Mouse (Mus musculus) thymus, postnatal 4 days (tissue): ENCODE results near the gene Il22.
"Not testable (repeated sequence)": the region's sequence is repeated elsewhere in the genome, so short reads cannot be mapped to it uniquely, and the experiment has no call there.

Source experiments
- DNase-seq: peaks from one replicate; pipeline ENCODE4 v3.0.0; 2021

Il22 gene

DNA sequence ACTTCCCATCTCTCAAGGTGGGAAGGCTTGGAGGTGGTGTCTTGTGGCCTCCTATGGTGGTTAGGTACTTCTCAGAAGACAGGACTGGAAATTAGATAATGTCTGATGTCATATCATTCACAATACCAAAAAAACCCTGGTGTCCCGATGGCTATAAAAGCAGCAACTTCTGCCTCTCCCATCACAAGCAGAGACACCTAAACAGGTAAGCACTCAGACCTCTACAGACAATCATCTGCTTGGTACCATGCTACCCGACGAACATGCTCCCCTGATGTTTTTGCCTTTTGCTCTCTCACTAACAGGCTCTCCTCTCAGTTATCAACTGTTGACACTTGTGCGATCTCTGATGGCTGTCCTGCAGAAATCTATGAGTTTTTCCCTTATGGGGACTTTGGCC is at the start of gene Il22:
Gene Il22 (plus strand): TSS at position 301 of the 400 bp plus-strand sequence.
- DNase-seq = no peak

DNA sequence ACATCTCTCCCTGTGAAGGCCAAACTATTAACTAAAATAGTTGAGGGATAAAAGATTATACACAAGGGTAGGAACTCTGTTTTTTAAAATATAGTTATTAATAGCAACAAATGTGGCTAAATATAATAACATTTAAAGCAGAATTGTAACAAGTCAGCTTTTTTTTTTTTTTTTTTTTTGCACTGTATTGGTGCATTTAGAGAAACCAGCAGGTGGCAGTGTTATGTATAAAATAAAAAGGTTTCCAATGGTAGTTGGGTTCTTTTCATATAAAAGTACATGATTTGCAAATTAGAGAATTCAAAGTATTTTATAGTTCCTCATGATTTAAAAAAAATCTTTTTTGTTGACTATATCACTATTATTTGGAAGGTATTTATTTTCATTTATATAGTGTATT is 48.8 kb upstream of the Il22 start:
- no peak for DNase-seq

DNA sequence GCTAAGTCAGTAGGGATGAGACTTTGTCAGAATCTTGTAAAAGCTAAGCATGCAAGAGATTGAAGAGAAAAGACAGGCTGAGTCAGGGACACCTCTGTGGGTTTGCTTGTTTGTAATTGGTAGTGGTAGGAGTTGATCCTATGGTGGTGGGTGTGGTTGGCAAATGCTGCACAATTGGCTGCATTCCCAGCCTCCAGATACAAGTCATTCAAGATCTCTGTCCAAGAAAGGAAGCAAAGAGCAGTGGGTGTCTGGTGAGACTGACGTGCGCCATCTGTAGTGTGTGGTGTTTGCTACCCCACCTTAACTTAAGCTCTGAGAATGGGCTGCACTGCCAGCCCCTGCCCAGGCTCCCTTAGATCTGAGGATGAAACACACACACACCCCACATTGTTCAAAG is 43.6 kb upstream of the Il22 start:
- no peak for DNase-seq

DNA sequence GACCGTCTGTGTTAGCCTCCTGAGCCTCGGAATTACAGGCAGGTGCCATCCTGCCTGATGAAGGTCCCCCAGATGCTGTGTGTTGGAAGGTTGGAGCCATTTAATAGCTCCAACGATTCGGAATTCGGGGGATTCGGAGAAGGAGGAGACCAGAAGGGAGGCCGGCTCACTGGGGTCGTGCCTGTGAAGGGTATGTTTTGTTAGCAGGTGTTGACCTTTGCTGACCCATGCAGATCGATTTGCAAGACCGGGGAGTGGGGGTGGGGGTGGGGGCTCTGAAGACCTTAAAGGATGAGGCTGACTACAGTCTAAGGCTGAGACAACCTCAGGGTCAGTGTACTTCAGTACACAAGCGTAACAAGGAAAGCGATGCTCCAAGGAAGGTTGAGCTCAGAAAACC is 35.5 kb upstream of the Il22 start:
- no peak for DNase-seq

DNA sequence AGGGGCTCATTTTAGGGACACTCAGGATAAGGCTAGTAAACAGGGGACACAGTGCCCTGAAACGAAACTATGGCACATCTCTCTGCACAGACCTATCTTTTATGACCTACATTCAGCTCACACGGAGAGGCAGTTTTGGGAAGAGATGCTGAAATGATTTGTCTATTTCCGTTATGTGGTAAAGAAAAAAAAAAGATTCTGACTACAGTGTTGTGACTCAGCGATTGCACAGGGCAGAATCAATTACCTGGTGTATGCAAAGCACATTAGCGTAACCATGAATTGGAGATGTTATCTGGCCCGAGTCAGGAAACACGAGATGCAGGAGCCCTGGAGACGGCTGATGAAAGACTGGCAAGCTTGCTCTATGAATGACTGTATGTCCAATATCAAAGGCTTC is 32.3 kb upstream of the Il22 start:
- no peak for DNase-seq

DNA sequence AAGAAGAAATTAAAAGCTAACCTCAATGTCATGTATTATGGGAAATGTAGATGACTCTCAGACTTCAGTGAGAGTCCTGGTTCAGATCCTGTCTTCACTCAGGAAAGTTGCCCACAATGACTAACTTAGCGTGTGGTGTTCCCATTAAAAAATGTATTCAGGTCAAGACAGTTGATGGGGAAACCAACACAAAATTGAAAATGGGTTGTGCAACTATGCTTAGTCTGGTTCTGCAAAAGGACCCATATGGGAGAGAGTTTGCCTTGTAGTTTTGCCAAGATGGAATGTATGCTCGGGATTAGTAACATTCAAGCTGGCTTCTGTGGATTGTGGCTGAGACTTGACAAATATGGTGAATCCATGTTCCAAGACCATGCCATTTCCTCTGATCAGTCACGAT is 31.9 kb upstream of the Il22 start:
- no peak for DNase-seq

DNA sequence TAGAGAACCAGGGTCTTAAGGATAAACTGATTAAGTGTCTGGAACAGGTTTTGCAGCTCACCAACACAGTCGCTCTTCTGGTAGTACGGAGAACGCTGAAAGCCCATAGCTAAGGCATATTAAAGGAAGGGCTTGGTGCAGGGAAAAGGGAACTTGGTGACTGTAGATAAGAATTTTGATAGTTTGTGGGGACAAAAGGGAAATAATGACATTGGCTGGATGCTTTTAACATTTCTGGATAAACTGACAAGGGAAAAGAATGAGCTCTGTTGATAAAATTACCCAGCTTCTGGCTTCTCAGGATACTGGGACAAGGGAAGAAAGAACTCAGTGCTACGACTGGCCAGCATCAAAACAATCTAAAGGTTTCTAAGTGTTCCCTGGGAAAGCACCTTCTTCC is 29.2 kb upstream of the Il22 start:
- not testable (repeated sequence) for DNase-seq

DNA sequence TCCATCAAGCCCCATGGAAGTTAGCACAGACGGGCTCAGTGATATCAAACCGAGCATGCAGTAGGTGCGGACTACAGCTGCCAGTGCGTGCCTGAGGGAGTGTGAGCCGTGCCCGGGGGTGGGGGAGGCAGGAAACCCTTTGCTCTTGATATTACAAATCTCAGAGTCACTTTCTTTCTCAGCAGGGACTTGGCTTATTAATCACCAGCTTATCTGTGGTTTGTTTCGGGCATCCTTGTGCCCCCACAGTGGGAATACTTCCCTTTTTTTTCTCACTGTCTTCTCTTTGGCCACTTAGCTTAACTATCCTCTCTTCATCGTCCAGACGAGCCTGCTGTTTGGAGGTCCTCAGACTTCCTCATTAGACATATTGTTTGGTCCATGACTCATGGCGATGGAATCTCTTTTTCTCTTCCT is 26.0 kb upstream of the Il22 start:
- no peak for DNase-seq

DNA sequence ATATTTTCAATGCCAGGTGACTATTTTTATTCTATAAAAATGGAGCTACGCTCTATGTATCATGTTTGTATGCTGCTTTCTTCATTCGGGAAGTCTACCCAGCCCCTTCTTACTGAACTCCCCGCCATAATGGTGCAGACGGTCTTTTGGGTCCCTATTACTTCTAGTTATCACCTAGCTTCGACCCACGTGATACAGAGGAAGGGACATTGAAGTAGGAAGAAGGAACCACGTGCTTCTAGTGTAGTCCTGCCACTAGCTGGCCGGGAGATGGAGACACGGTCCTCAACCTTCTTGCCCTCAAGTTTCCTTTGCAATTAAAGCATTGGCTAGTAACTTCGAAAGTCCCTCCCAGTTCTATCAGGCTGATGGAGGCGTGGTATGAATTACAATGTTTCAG is 25.5 kb upstream of the Il22 start:
- DNase-seq = no peak

DNA sequence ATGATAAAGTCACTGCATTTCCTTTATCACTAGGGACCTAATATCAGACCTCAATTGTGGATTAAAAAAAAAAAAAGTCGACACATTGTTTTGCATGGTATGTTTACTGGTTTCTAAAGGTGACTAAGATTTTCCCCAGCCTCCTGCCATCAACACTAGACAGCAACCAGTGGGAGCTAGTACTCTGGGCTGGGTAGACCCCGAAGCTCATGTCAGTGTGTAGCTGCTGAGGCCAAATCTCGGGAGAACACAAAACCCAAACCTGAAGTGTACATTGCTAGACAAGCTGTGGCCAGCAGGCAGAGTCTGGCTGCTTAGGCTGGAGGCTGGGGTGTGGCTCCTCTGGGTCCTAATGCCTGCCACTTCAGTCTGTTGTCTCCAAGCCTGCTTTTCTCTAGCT is 9.6 kb upstream of the Il22 start:
- not testable (repeated sequence) for DNase-seq

DNA sequence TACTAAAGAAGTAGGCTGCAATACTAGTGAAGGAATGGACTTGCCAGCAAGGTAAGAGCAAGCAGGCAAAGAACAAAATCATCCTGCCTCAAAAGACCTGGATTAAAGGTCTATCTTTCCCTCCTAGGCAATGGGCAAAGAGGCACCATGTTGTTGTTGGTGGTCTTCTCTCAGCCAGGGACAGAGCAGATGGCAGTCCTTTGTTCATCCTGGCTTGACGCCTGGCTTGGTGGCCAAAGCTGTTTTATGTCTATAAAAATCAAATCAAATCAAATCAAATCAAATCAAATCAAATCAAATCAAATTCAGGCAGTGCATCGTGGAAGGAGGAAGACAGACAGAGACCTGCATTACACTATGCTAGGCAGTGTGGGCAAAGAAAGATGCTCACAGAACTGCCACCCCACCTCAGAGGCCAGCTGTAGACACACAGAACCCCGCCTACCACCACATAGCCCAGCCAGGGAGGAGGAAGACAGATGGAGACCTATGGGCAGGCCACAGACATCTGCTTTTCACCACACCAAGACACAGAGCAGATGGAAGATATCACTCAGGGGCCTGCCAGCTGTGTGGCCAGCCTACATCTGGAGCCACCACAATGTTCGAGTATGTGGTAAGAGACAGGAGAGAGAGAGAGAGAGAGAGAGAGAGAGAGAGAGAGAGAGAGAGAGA is 11.1 kb downstream of the Il22 start:
- not testable (repeated sequence) for DNase-seq

DNA sequence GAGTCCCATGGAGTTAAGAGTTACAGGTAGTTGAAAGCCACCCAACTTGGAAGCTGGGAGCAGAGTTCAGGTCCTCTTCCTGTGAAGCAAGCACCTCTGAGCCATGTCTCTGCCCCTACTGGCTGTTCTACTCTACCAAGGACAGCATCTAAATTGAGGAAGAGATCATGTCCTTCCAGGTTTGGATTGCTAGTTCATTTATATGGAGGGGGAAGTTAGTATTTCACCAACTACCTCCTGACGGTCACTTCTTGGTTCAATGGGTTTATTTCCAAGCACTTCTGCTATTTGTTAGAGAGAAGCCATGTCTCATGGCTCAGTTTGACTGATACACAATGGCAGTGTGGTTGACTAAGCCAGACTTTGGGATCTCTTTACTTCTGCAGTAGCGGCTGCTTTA is 22.9 kb downstream of the Il22 start:
- DNase-seq = not testable (repeated sequence)

DNA sequence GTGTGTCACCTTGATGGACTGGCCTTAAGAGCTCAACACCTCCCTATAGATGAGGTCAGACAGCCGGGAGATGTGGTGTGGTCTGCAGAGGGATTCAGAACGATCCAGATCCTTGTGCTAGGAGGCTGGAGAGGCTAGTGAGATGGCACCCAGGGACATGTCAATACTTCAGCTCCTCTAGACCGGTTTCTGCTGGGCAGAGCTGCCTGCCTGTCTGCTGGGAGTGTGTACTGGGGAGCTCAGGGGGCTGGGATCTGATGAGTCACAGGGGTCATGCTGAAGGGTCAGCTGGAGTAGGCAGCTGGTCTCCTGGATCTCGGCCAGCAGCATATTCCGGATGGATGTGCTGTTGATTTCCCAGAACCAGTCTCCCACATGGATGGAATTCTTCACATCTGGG is 27.9 kb downstream of the Il22 start:
- not testable (repeated sequence) for DNase-seq

DNA sequence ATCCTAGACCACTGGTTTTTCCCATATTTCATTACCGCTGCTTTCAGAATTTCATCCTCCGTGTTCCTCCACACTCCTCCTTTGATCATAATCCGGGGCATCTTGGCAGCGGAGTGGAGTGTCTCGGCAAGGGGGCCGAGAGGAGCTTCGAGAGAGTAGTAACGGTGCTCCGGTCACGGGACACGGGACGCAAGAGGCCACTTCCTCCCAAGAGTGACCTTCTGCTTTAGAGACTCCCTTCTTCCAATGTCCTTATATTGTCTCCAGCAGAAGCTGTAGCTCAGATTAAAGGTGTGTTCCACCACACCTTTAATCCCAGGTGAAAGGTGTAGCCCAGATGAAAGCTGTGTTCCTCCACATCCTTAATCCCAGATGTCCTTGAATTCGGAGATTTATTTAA is 35.9 kb downstream of the Il22 start, which contains the start of gene Gm32717:
Gene Gm32717 (minus strand): TSS at position 101 of the 400 bp plus-strand sequence.
- not testable (repeated sequence) for DNase-seq

DNA sequence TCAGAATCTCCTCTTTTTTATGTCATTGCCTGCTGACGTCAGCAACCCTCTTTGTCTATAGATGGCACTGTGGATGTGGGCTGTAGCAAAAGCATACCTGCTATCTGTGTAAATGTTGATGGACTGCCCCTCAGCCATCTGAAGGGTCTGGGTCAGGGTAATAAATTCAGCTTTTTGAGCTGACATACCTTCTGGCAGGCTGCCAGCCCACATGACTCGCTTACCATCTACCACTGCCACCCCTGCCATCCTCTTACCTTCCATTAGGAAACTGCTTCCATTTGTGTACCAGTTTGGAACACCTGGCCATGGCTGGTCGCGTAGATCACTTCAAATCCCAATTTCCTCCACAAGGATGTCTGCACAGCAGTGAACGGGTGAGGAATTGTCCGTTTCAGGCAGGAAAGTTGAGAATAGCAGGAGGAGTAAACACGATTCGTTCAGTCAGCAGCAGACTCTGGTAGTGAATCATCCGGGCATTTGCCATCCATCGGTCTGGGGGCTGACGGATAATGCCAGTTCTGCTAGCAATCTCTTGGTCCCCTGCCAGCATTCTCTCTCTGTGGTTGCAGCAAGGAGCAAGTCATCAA is 44.4 kb downstream of the Il22 start:
- not testable (repeated sequence) for DNase-seq

DNA sequence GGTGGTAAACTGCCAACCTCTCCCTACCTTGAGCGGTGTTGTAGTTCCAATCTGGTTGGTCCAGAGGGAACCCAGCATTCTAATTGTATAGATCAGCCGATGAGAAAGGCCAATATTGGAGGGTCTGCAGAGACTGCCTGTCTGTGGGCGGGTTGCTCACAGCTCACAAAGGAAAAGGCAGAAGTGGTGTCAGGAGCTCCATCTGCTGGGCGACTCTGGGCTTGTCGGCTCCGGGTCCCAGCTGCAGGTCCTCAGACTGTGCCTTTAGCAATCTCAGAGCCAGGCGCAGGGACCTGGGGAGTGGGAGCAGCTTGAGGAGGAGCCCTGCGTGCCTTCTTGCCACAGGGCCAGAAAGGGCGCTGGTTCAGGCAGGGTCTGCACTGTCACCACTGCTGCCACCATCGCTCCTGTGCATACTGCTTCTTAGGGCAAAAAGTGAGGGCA is 46.1 kb downstream of the Il22 start:
- DNase-seq = peak; percentile 74

DNA sequence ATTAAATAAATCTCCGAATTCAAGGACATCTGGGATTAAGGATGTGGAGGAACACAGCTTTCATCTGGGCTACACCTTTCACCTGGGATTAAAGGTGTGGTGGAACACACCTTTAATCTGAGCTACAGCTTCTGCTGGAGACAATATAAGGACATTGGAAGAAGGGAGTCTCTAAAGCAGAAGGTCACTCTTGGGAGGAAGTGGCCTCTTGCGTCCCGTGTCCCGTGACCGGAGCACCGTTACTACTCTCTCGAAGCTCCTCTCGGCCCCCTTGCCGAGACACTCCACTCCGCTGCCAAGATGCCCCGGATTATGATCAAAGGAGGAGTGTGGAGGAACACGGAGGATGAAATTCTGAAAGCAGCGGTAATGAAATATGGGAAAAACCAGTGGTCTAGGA is 53.6 kb downstream of the Il22 start, which contains the start of gene Gm32802:
Gene Gm32802 (plus strand): TSS at position 301 of the 400 bp plus-strand sequence.
- not testable (repeated sequence) for DNase-seq
